Mouse (Mus musculus) liver, embryonic 13.5 days (tissue): ENCODE data around the gene Plxna3. TPM values are rescaled to one million over a fixed set of nuclear protein-coding genes. Genes with fewer than 3 reads are reported as not detected.
A peak's percentile ranks its signal among the peaks of the same experiment; 100 is the strongest.

Experiments
- ATAC-seq: fragments of 200-750 bp; cut with Nextera tagmentation; 2 replicates; pipeline ENCODE4 v1.8.0; 2017; ENCODE audit warnings: low read depth, mild to moderate bottlenecking, moderate number of reproducible peaks, moderate library complexity
- DNase-seq: peaks from one replicate; pipeline ENCODE4 v3.0.0; 2022
- H3K27ac ChIP-seq: fragments of 300-500 bp; sonication (generic); 2 replicates; pipeline ENCODE4 v1.5.1; 2015; ENCODE audit warnings: moderate library complexity, mild to moderate bottlenecking, inconsistent platforms
- H3K27me3 ChIP-seq: fragments of 300-500 bp; sonication (generic); 2 replicates; pipeline ENCODE4 v1.6.1; 2015; ENCODE audit warnings: mild to moderate bottlenecking, inconsistent platforms
- H3K36me3 ChIP-seq: fragments of 300-500 bp; sonication (generic); 2 replicates; pipeline ENCODE4 v1.6.1; 2015; ENCODE audit warnings: mild to moderate bottlenecking, inconsistent platforms
- H3K4me1 ChIP-seq: fragments of 300-500 bp; sonication (generic); replicated peaks from 2 replicates; pipeline ENCODE4 v1.6.1; 2015; ENCODE audit warnings: inconsistent platforms
- H3K4me2 ChIP-seq: fragments of 300-500 bp; sonication (generic); 2 replicates; pipeline ENCODE4 v1.6.1; 2015; ENCODE audit warnings: inconsistent platforms, mild to moderate bottlenecking, moderate library complexity
- H3K4me3 ChIP-seq: fragments of 300-500 bp; sonication (generic); replicated peaks from 2 replicates; pipeline ENCODE4 v1.5.1; 2015; ENCODE audit warnings: mild to moderate bottlenecking, inconsistent platforms
- H3K9ac ChIP-seq: fragments of 300-500 bp; sonication (generic); 2 replicates; pipeline ENCODE4 v1.6.1; 2015; ENCODE audit warnings: mild to moderate bottlenecking, inconsistent platforms
- H3K9me3 ChIP-seq: fragments of 300-500 bp; sonication (generic); replicated peaks from 2 replicates; pipeline ENCODE4 v1.6.1; 2016; ENCODE audit warnings: inconsistent platforms
- WGBS: fragments of 180-500 bp; shearing (Covaris S2); methylation state at CpG from one replicate; pipeline ENCODE4 v1.1.7; 2015; ENCODE audit not compliant: insufficient replicate concordance; 5-methylcytosine and 5-hydroxymethylcytosine counted together
- polyA plus RNA-seq: library from polyadenylated mRNA; unstranded; fragments of >200 nt; fragmentation: Nextera tagmentation; extraction: Ambion mirVana; gene quantifications from 2 replicates; pipeline ENCODE4 v1.2.1, GENCODE M21; 2015

Plxna3 gene
- 1.2 and 1.3 TPM in 2 replicates for polyA plus RNA-seq

- WGBS: 16% methylated on average over 29 of the region's 30 CpGs
- Histone ChIP-seq H3K36me3 (no peaks in the 10 kb centered on the region), H3K4me3 (peak within 1 kb of the TSS; percentile 48), H3K27ac (no peak within 1 kb of the TSS; the same call in 1 of the 2 replicates), H3K4me2 (peak within 1 kb of the TSS; percentile 61), H3K4me1 (peaks cover 27% of the 10 kb centered on the region), H3K9ac (peak within 1 kb of the TSS; percentile 52), H3K9me3 (no peaks in the 10 kb centered on the region), H3K27me3 (no peaks in the 10 kb centered on the region)
- ATAC-seq (peak; percentile 87), DNase-seq (peak; percentile 54)
Observed at GRCm38 (mm10) chrX:74328725-74329161, at the start of gene Plxna3. Plxna3 (plus strand) TSS chrX:74329066.

- DNase-seq (no peak), ATAC-seq (no peak)
- 16% methylated on average over 14 of the region's 14 CpGs for WGBS
- Histone ChIP-seq H3K9me3 (no peaks in the 10 kb centered on the region), H3K4me2 (peak overlapping the region; percentile 88), H3K4me1 (peaks cover 25% of the 10 kb centered on the region), H3K36me3 (0 out of 2 replicates have a peak, but pooled peaks cover 8% of the 10 kb centered on the region), H3K9ac (peak overlapping the region; percentile 78), H3K27ac (peak overlapping the region; percentile 97), H3K27me3 (no peaks in the 10 kb centered on the region), H3K4me3 (peak overlapping the region; percentile 70)
Observed at GRCm38 (mm10) chrX:74281041-74281731, 47.7 kb upstream of the Plxna3 start.

GRCm38 (mm10) chrX:74281732-74282394 is 47.0 kb upstream of the Plxna3 start, which contains the start of the genes Taz and Dnase1l1:
Taz (plus strand) TSS chrX:74281912.
Dnase1l1 (minus strand) TSS chrX:74282337.
- DNase-seq: peak; percentile 88
- Histone ChIP-seq H3K27me3 (no peaks in the 10 kb centered on the region), H3K4me3 (peak within 1 kb of the TSS; percentile 70), H3K9ac (peak within 1 kb of the TSS; percentile 82), H3K4me2 (peak within 1 kb of the TSS; percentile 88), H3K27ac (peak within 1 kb of the TSS; percentile 97), H3K4me1 (peaks cover 25% of the 10 kb centered on the region), H3K9me3 (no peaks in the 10 kb centered on the region), H3K36me3 (0 out of 2 replicates have a peak, but pooled peaks cover 2% of the 10 kb centered on the region)
- ATAC-seq: peak; percentile 98
- 22% methylated on average over 16 of the region's 16 CpGs for WGBS

GRCm38 (mm10) chrX:74282395-74283091 is 46.3 kb upstream of the Plxna3 start:
- WGBS: 14% methylated on average over 39 of the region's 39 CpGs

GRCm38 (mm10) chrX:74283092-74283437 is 45.8 kb upstream of the Plxna3 start:
- ATAC-seq (no peak), DNase-seq (no peak)
- Histone ChIP-seq H3K27ac (peak overlapping the region; percentile 97), H3K4me2 (peak overlapping the region; percentile 88), H3K4me1 (peaks cover 25% of the 10 kb centered on the region), H3K9ac (peak overlapping the region; percentile 82), H3K9me3 (no peaks in the 10 kb centered on the region), H3K36me3 (0 out of 2 replicates have a peak, but pooled peaks cover under 1% of the 10 kb centered on the region), H3K27me3 (no peaks in the 10 kb centered on the region), H3K4me3 (peak overlapping the region; percentile 70)
- WGBS: 18% methylated on average over 5 of the region's 5 CpGs

More at GRCm38 (mm10) chrX:74282395-74283091, 46.3 kb upstream of the Plxna3 start:
- Histone ChIP-seq H3K4me2 (peak overlapping the region; percentile 88), H3K4me1 (peaks cover 25% of the 10 kb centered on the region), H3K9me3 (no peaks in the 10 kb centered on the region), H3K4me3 (peak overlapping the region; percentile 70), H3K27me3 (no peaks in the 10 kb centered on the region), H3K36me3 (no peaks in the 10 kb centered on the region), H3K27ac (peak overlapping the region; percentile 97), H3K9ac (peak overlapping the region; percentile 82)
- ATAC-seq (peak; percentile 39), DNase-seq (peak; percentile 82)

GRCm38 (mm10) chrX:74293431-74293830 is 35.4 kb upstream of the Plxna3 start:
- Histone ChIP-seq H3K27me3 (no peaks in the 10 kb centered on the region), H3K9ac (no peak overlapping the region), H3K36me3 (peaks cover 4% of the 10 kb centered on the region; the same call in 1 of the 2 replicates), H3K9me3 (no peaks in the 10 kb centered on the region), H3K27ac (no peak overlapping the region), H3K4me2 (no peak overlapping the region), H3K4me3 (no peak overlapping the region), H3K4me1 (peaks cover 13% of the 10 kb centered on the region)
- ATAC-seq: no peak
- WGBS: 46% methylated on average over 4 of the region's 4 CpGs
- no peak for DNase-seq

GRCm38 (mm10) chrX:74296538-74297448 is 32.1 kb upstream of the Plxna3 start, which contains the start of gene Atp6ap1:
Atp6ap1 (plus strand) TSS chrX:74297097.
- peak within 1 kb of the TSS; percentile 82 for H3K4me2 ChIP-seq
- no peaks in the 10 kb centered on the region for H3K27me3 ChIP-seq
- peak within 1 kb of the TSS; percentile 85 for H3K27ac ChIP-seq
- H3K36me3 ChIP-seq: peaks cover 24% of the 10 kb centered on the region
- no peaks in the 10 kb centered on the region for H3K9me3 ChIP-seq
- H3K4me3 ChIP-seq: peak within 1 kb of the TSS; percentile 74
- H3K4me1 ChIP-seq: peaks cover 22% of the 10 kb centered on the region
- DNase-seq (peak; percentile 93), ATAC-seq (peak; percentile 96)
- peak within 1 kb of the TSS; percentile 85 for H3K9ac ChIP-seq
- 10% methylated on average over 37 of the region's 37 CpGs for WGBS

GRCm38 (mm10) chrX:74298348-74298747 is 30.5 kb upstream of the Plxna3 start:
- Histone ChIP-seq H3K9me3 (no peaks in the 10 kb centered on the region), H3K4me3 (peak overlapping the region; percentile 19; the same call in 1 of the 2 replicates), H3K36me3 (peaks cover 40% of the 10 kb centered on the region), H3K27ac (no peak overlapping the region), H3K4me1 (peaks cover 22% of the 10 kb centered on the region), H3K9ac (no peak overlapping the region; the same call in 1 of the 2 replicates), H3K4me2 (peak overlapping the region; percentile 46), H3K27me3 (no peaks in the 10 kb centered on the region)
- ATAC-seq (no peak), DNase-seq (no peak)
- 30% methylated on average over 1 of the region's 1 CpGs for WGBS

GRCm38 (mm10) chrX:74299721-74300120 is 29.1 kb upstream of the Plxna3 start:
- H3K9me3 ChIP-seq: no peaks in the 10 kb centered on the region
- peaks cover 27% of the 10 kb centered on the region for H3K4me1 ChIP-seq
- DNase-seq (no peak), ATAC-seq (no peak)
- 41% methylated on average over 3 of the region's 3 CpGs for WGBS
- no peak overlapping the region for H3K9ac ChIP-seq
- peaks cover 48% of the 10 kb centered on the region for H3K36me3 ChIP-seq
- H3K27ac ChIP-seq: no peak overlapping the region
- no peak overlapping the region for H3K4me3 ChIP-seq
- no peak overlapping the region for H3K4me2 ChIP-seq
- no peaks in the 10 kb centered on the region for H3K27me3 ChIP-seq
